Mouse (Mus musculus) embryonic stem cell, embryonic (primary cell): ENCODE results near the gene 1700025G04Rik.

Experiments
- CTCF ChIA-PET, 4 experiments: fragments of 300-600 bp in 2 of 4; fragments of 350-600 bp in 2 of 4; sonication (Branson Sonifier 250); formaldehyde crosslinking; loops; one replicate each; lab custom pipeline; 2022; ENCODE audit warnings: inconsistent platforms in 2 of 4; lab: Charles Lee
- POLR2A ChIA-PET, 4 experiments: fragments of 300-600 bp in 2 of 4; fragments of 350-600 bp in 2 of 4; sonication (Branson Sonifier 250); formaldehyde crosslinking; loops; one replicate each; lab custom pipeline; 2022; ENCODE audit warnings: antibody characterized with exemption in 4 of 4, inconsistent platforms in 1 of 4; lab: Charles Lee

Gene 1700025G04Rik

DNA sequence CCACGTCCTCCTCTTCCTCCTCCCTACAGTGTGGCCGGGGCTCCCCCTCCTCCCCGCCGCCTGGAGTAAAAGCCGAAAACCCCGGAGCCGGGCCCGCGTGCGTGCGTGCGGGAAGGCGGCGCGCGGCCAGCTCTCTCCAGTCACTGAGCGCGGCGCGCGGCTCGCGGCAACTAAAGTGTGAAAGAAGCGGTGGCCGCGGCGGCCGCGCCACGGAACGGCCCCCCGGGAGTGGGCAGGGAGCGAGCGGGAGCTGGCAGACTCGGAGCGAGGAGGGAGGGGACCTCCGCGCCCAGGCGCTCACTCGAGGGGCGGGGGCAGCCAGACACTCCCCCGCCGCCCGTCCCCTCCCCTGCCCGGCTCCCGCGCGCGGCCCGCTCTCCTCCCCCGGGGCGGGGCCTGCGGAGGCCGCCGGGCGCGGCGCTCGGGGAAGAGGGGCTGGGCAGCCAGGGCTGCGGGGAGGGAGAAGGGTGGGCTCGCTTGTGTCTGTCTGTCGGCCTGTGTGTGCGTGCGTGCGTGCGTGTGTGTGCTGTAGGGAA, at the start of gene 1700025G04Rik:
1700025G04Rik (minus strand) TSS at position 108 of the 536 bp plus-strand sequence.
- ChIA-PET POLR2A (interaction anchor here (0.5 to 4.5 kb wide), 24 partner anchors 13 to 1064 kb away, joined by 3 to 24 read pairs (median 4); partner anchors contain the start of genes Edem3 (in 1 of the 4) and Tsen15 (in 1 of the 4)), CTCF (no interaction called here)

DNA sequence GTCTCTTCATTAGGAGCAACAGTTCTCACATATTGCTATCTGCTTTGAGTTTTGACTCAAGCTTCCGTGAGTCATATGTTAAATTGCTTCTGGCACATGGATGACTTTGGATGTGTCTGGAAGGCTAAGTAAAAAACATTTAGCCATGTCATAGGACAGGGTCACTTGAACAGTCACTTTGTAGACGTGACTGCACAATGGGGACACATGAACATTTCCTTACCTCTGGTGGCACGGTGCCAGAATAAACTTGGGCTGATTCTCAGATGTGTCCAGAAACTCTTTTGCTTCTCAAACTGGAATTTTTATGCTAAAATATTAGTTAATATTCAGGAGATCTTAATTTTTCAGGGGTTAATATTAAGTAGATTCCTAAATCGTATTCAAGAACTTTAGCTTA, 49.6 kb upstream of the 1700025G04Rik start:
- CTCF ChIA-PET, result interaction anchor here in 1 of 4 experiments (0.5 kb wide), 1 partner anchor 139 kb away, joined by 3 read pairs; no protein-coding TSS in a partner anchor
- POLR2A ChIA-PET, result no interaction called here

DNA sequence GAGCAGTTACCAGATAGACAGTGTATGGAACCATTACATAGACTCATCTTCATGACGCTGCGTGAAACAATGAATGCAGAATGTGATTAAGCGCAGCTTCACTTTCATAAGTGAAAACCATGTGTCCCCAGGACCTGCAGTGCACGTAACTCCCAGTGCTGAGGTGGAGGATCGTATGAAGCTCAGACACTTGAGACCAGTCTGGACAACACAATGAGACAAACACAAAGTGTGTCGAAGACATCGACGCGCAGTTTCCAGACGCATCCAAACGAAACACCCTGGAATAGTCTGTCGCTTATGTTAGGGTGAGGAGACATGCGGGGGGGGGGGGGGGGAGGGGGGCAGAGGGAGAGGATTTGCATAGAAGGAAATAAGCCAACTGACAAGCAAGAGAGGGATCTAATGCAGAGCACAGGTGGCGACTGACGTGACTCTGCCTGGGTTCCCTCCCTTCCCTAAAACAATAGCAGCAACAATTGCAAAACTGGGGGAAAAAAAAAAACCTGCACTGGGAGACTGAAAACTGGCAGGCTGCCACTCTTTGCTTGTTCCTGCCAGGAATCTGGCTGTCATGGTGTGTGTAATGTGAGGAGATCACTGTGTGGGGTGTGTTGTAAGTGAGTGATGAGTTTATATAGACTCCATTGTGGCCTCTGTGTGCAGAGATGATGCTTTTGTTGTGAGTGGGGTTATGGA, 40.3 kb upstream of the 1700025G04Rik start:
- ChIA-PET POLR2A (interaction anchor here in 1 of 4 experiments (0.5 kb wide), 1 partner anchor 246 kb away, joined by 4 read pairs; no protein-coding TSS in a partner anchor), CTCF (no interaction called here)

DNA sequence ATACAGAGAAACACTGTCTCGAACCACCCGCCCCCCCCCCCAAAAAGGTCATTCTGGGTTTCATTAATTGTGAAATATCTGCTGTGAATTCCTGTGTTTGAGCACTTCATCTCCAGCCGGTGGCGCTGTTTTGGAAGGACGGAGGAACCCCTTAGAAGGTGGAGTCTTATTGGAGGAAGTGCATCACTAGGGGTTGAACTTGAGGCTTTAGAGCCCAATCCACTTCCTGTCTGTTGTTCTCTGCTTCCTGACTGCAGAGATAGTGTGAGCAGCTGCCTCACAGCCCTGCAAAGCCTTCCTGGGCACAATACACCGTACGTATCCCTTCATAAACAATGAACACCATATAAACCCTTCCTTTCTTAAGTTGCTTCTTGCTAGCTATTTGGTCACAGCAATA, 35.5 kb upstream of the 1700025G04Rik start:
- ChIA-PET POLR2A (interaction anchor here in 1 of 4 experiments (0.5 to 0.7 kb wide), 3 partner anchors 350 to 962 kb away, joined by 3 to 5 read pairs (median 3); no protein-coding TSS in a partner anchor), CTCF (interaction anchor here in 3 of 4 experiments (0.6 to 1.1 kb wide), 3 partner anchors 95 to 248 kb away, joined by 3 to 7 read pairs (median 3); no protein-coding TSS in a partner anchor)

DNA sequence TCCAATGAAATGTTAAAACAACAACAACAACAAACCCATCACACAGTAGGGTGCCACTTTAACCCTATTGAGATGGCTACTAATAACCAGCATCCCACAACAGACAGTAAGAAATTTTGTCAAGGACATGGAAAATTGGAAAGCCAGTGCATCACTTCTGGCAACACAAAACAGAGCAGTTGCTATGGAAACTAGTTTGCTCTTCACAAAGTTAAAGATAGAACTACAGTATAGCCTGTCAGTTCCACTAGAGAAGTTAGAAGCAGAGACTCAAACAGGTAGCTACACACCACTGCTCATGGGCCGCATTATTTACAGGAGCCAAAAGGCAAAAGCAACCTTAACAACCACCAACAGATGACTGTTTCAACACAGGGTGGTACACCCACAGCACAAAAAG, 20.2 kb upstream of the 1700025G04Rik start:
- POLR2A ChIA-PET, result no interaction called here
- CTCF ChIA-PET, result interaction anchor here in 1 of 4 experiments (1.0 kb wide), 1 partner anchor 28 kb away, joined by 4 read pairs; no protein-coding TSS in a partner anchor

DNA sequence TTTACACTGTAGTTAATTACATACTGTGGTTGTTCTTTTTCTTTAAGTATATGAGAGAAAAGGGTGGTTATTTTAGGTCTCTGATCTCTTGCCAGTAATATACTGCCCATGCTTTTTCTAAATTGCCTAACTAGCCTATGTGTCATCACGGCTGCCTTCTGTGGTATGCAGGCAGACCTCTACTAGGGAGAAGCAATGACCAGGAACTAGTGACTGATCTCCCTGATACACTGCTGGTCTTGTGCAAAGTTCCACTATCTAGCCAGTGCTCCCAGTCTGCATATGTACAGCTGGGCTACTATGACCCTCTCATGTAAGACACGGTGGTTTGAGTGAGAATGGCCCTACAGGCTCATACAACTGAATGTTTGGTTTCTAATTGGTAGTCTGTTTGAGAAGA, 16.2 kb upstream of the 1700025G04Rik start:
- ChIA-PET CTCF (no interaction called here), POLR2A (interaction anchor here in 2 of 4 experiments (0.8 to 1.2 kb wide), 3 partner anchors 11 to 14 kb away, joined by 3 to 4 read pairs (median 3); no protein-coding TSS in a partner anchor)

DNA sequence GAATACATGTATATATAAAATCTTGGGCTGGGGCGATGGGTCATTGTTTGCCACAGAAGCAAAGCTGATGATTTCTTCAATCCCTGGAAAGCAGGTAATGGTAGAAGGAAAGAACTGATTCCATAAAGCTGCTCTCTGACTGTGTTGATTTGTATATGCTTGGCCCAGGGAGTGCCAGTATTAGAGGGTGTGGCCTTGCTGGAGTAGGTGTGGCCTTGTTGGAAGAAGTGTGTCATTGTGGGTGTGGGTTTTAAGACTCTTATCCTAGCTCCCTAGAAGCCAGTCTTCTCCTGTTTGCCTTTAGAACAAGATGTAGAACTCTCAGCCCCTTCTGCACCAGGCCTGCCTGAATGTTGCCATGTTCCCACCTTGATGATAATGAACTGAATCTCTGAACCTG, 15.3 kb upstream of the 1700025G04Rik start:
- CTCF ChIA-PET, result no interaction called here
- POLR2A ChIA-PET, result interaction anchor here in 2 of 4 experiments (0.6 to 1.0 kb wide), 3 partner anchors 10 to 68 kb away, joined by 3 to 4 read pairs (median 3); partner anchors contain the start of gene 1700025G04Rik (in 1 of the 2)

DNA sequence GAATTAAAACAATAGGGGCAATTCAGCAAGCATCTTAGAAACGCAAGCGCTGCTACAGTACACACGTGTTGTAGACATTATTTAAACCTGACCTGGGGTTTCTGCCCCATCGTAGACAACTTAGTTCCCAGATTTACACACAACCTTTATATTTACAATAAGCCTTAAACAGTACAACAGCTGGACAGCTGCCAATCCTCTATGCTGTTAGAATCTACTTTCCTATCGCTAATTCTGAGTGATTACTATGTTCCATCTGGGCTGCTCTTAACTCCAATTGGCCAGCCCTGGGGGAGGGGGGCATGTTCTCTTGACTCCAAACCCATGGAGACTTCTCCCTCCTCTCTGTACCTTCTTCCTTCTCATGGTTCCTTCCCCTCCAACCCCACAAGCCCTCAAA, 11.8 kb upstream of the 1700025G04Rik start:
- ChIA-PET CTCF (no interaction called here), POLR2A (interaction anchor here in 2 of 4 experiments (0.9 to 1.6 kb wide), 3 partner anchors 10 to 16 kb away, joined by 3 to 9 read pairs (median 4); partner anchors contain the start of gene 1700025G04Rik (in 1 of the 2))

DNA sequence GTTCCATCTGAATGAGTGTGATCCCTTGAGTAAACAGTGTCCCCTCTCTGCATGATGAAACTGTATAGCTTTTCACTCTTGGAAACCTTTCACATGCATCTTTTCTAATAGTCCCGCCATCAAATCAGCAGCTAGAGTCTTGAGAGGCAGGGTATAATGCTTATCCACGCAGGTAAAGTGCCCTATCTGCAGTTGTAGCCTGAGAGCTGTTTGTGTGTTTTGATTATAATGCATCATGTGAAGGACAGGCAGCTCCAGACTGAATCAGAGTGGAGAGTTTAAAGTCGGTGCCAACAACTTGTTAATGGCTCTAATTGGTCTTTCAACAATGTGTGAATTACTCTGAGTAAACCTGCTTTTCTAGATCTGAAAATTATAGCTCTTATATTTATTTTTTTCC, 6.1 kb upstream of the 1700025G04Rik start:
- CTCF ChIA-PET, result no interaction called here
- POLR2A ChIA-PET, result no interaction called here

DNA sequence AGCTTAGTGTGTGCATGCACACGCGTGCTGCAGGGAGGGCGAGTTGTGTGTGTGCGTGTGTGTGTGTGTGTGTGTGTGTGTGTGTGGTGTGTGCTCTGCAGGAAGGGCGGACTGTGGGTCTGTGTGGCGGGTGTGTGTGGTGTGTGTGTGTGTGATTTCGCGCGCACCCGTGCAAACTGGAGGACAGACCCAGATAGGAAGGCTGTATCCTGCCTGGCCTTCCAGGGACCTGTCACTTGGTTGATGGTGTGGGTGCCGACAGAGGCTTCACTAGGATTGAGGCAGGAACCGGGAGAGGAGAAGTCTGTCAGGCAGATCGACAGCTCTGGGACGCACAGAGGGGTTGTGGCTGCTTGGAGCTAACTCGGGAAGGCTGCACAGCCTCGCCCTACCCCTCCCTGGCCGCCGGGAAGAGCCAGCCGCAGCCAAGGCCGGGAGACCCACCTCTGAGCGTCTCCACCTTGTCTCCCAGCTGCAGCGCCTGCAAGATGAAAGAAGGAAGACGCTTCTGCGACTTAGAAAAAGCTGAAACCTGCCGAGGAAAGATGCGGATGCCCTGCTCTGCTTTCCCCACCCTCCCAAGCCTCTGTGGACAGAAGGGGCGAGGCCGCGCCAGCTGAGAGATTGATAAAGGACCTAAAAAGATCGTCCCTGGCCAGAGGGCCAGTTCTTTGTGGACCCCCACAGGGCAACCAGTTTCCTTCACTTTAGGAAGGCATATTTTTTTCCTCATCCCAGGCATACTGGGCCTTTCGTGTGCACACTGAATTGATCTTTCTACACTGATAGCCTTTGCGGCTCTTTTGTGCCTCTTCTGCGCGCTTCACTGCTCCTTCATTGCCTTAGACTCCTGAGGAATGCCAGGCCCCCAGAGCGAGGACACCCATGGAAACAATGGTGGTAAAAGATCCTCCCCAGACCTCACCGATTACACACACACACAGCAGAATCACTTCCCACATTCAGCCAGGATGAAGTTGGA, 930 bp upstream of the 1700025G04Rik start:
- ChIA-PET CTCF (interaction anchor here in 2 of 4 experiments (0.6 to 0.9 kb wide), 3 partner anchors 20 to 941 kb away, joined by 3 to 5 read pairs (median 3); no protein-coding TSS in a partner anchor), POLR2A (interaction anchor here (0.5 to 4.5 kb wide), 23 partner anchors 12 to 1065 kb away, joined by 3 to 24 read pairs (median 3); partner anchors contain the start of genes Edem3 (in 1 of the 4) and Tsen15 (in 1 of the 4))

DNA sequence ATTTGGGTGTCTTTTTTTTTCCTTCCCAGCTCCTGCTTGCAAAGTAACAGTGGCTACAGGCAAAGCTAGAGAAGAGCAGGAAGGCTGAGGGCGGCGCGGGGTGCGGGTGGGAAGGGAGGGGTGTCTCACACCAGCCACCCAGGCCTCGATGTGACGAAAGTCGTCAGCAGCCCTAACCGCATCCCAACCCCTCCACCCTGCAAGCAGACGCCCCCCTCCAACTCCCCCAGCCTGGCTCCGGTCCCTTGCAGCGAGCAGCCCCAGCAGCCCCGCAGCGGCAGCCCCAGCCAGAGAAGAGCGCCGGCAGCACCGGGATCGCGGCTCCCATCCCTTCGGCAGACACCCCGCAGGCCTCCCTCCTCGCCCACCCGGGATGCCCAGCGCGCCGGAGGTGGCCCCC, 399 bp downstream of the 1700025G04Rik start:
- ChIA-PET POLR2A (interaction anchor here in 3 of 4 experiments (0.6 to 4.5 kb wide), 22 partner anchors 10 to 208 kb away, joined by 3 to 24 read pairs (median 4); no protein-coding TSS in a partner anchor), CTCF (interaction anchor here in 1 of 4 experiments (0.6 kb wide), 2 partner anchors 69 to 160 kb away, joined by 3 to 4 read pairs; no protein-coding TSS in a partner anchor)

DNA sequence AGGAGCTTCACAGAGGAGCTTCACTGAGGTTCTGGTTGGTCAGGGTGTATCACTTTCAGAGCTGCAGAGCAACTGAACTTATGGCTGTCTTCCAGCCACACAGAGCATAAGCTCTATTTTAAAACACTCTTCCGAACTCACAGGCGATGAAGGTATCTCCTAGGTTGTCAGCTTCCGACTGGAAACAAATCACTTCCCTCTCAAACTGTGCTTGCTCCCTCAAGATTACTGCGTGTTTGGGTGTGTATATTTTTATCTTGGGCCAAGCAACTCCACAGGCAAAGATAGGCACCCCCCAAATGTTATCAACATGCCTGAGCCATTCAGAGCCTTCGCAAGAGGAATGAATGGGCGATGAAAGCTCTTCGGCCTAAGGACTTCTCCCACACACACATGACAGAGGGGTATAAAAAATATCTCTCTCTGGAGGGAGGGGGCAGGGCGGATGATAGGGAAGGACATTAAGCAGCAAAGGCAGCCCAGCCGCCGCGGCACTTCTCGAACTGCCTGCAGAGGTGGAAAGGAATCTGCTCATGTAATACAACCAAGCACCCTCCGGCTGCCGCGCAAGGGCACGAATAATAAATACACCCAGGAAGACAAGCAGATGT, 1.0 kb downstream of the 1700025G04Rik start:
- ChIA-PET CTCF (interaction anchor here in 1 of 4 experiments (0.6 kb wide), 2 partner anchors 69 to 160 kb away, joined by 3 to 4 read pairs; no protein-coding TSS in a partner anchor), POLR2A (interaction anchor here in 3 of 4 experiments (0.6 to 4.5 kb wide), 19 partner anchors 9 to 282 kb away, joined by 3 to 24 read pairs (median 5); no protein-coding TSS in a partner anchor)

DNA sequence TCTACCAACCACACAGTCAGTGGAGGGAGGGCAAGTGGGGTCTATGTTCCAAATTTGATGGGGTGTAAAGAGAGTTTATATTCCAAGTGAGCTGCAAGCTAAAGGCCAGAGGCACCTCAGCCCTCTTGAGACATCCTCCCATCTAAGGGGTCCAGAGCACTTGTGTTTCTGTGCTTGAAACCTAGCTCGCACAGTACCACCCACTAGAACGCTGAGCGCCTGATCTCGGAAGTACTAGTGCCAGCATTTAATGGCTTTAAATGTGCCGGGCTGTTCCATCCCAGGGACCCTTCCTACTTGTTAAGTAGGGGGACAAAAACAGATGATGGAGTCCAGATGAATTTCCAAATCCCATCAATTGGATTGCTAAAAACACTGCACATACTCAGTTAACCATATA, 1.9 kb downstream of the 1700025G04Rik start:
- CTCF ChIA-PET, result no interaction called here
- POLR2A ChIA-PET, result interaction anchor here in 3 of 4 experiments (0.6 to 4.5 kb wide), 10 partner anchors 11 to 255 kb away, joined by 3 to 24 read pairs (median 6); no protein-coding TSS in a partner anchor

DNA sequence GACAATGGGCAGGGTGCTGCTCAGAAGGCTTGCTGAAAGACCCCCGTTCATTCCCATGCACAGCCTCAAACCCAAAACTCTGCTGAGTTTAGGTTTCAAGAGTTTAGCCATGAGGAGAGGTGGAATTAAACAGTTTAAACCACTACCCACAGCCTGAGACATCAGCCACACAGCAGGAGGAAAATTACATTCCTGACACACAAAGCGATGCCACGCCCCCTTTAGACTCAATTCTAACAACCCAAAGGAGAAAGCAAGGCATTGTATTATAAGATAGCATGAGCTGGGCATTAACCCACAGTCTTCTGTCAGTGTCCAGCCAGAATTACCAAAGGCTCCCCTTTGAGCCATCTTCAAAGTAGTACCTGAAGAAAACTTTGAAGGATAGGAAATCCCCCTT, 3.0 kb downstream of the 1700025G04Rik start:
- CTCF ChIA-PET, result no interaction called here
- POLR2A ChIA-PET, result interaction anchor here in 2 of 4 experiments (0.6 to 4.5 kb wide), 5 partner anchors 16 to 273 kb away, joined by 3 to 24 read pairs (median 4); no protein-coding TSS in a partner anchor

DNA sequence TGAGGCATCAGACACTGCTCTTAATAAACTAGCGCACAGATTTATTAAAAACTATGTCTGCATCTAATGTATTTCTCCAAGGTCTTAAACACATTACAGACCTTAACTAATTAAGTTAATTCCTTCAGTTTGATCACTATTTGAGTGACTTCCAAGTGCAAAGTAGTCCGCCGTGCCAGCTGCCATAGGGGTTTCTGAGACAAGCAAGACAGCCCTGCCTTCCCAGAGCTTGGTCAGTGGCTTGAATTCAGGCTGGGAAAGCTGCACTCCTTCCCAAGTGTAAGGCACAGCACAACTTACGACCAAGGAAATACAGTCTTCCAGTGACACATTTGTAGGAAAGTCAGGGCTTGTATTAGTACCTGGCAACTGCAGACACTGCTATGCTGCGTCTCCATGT, 4.4 kb downstream of the 1700025G04Rik start:
- CTCF ChIA-PET, result no interaction called here

DNA sequence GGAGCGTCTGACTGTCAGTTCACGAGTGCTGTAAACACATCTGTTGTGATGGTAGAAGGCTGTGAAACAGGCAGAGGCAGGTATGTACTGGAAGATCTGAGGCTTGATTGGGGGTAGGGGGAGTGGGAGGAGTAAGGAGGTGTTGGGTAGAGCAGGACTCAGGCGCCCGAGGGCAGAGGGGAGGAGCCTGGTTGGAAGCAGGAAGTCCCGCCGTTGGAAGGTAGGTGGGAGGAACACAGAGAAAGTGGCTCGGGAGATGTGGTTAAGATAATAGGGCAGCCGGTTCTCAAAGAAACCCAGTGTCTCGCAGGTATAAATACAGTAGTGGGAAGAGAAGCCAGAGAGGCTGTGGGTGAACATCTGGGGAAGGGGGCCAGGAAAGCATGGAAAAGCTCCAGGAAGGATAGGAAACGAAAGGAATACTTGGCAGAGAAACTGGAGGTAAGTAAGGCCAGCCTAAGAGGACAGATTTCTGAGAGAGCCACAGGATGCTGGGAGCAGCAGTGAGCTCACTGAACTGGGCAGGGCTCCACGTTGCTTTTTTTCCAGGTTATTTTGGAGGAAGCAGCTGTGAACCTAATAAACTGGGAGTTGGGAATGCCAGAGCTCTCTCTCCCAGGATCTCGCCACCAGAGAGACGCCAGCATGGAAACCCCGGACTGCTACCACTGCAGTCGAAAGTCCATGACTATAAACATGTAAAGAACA, 5.1 kb downstream of the 1700025G04Rik start:
- CTCF ChIA-PET, result no interaction called here
- POLR2A ChIA-PET, result interaction anchor here (0.6 to 2.4 kb wide), 9 partner anchors 9 to 896 kb away, joined by 3 to 7 read pairs (median 3); no protein-coding TSS in a partner anchor

More for the DNA sequence above, 4.4 kb downstream of the 1700025G04Rik start:
- POLR2A ChIA-PET, result interaction anchor here in 2 of 4 experiments (0.6 to 2.4 kb wide), 4 partner anchors 9 to 897 kb away, joined by 3 to 7 read pairs (median 4); no protein-coding TSS in a partner anchor
